Mouse (Mus musculus) retina, embryonic 14.5 days (tissue): Measurements from ENCODE around the gene Nacc1.

Experiments
- DNase-seq: peaks from one replicate; pipeline ENCODE4 v3.0.0-alpha.2; 2015; ENCODE audit warnings: low spot score

Gene Nacc1

GRCm38 (mm10) chr8:84662581-84663065, 25.0 kb downstream of the Nacc1 start, which contains the start of gene Ier2:
Gene Ier2 (minus strand): TSS chr8:84662852.
- peak; percentile 98 for DNase-seq

DNA sequence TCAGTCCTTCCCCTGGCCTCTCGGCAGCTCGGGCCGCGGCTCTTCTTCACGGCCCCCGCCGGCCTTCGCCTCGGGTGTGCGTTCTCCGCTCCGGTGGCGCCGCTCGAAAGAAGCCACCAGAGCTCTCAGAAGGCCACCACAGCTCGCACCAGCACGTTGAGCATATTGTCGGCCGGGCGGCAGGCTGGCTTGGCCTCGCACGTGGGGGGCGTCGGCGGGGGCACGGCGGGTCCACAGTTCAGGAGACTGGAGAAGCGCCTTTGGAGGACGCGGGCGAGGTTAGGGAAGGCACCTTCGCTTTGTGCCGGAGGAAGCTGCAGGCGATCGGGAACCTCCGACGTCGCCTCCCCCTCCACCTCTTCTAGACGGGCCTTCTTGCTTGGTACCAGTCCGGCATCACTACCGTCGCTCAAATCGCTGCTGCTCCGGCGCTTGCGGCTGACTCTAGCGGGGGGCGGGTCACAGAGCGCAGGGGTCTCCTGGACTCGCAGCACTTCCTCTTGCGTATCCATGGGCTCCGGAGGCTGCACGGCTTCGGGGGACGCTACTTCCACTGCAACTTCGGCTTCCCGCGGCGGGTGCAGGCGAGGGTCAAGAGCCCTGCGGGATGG, 25.6 kb downstream of the Nacc1 start:
- peak; percentile 70 for DNase-seq

GRCm38 (mm10) chr8:84661458-84661871, 26.2 kb downstream of the Nacc1 start:
- peak; percentile 57 for DNase-seq

DNA sequence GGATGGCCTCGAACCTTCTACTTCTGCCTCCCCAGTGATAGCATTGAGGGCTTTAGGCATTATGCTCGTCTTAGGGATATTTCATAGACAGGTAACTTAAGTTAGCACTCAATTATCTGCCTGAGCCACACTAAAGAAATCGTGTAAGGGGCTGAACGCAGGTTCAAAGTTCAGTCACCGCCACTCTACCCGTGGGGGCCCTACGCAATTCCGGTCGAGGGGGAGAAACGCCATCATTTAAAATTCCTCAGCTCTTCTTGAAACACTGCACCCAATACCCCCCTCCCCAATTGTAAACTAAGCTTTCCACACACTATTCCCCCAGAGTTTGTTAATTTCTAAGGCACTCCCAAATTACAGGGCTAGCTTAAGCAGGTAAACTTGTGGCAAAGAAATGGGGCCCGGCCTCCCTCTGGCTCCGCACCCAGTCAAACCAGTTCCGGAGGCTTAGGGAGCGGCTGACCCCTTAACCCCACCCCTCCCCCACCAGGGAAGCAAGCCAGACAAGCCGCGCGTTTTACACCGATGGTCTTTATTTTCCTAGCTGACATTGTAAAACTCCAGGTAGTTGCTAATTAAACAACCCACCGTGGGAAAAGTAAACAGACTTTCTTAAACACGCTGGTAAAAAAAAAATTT, 26.7 kb downstream of the Nacc1 start:
- DNase-seq, result peak; percentile 57

- DNase-seq, result peak; percentile 70
Observed at GRCm38 (mm10) chr8:84659936-84660818, 27.5 kb downstream of the Nacc1 start.

DNA sequence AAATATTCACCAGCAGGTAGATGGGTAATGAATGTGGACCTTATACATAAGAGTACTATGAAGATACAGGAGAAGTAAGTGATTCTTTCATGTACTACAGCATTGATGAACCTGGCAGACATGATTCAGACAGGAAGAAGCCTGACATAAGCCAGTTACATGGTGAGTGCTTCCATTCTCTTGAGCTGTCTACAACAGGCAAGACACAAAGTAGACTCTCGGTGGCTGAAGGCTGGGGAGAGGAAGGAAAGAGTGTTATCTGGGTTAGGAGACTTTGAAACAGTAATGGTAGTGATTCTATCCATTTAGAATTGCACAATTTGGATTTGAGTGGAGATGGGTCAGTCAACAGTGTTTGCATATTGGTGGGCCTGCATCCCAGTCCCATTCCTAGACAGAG, 28.7 kb downstream of the Nacc1 start:
- no peak for DNase-seq

DNA sequence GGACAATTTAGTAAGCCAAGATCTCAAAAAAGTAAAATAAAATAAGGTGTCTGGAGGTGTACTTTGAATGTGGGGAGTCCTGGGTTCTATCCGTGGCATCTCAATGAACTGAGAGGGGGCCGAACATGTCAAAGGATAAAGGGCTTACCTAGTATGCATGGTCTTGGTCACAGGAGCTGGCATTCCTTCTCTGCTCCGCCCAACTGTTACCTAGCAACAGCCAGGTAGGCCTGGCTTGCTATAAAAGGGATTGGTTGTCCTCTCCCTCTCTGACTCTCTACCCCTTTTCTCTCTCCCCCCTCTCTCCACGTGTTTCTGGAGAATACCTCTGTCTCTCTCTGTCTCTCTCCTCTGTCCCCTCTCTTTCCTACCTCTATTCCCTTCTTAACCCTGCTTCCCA, 30.0 kb downstream of the Nacc1 start:
- no peak for DNase-seq

DNA sequence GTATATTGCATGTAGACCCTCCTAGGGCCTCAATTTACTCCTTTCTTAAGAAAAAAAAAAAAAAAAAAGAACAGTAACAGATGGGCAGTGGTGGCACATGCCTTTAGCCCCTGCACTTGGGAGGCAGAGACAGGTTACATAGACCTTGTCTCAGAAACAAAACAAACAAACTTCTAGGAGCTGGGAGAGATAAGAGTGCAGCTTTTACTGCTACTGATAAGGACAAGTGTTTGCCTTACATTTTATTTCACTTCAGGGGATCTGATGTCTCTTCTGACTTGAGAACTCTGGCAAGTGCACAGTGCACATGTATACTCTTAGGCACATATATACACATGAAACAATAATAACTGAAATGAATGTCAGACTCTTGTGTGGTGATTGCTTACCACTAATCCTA, 30.5 kb downstream of the Nacc1 start:
- no peak for DNase-seq

GRCm38 (mm10) chr8:84656641-84657126, 31.0 kb downstream of the Nacc1 start:
- peak; percentile 59 for DNase-seq

DNA sequence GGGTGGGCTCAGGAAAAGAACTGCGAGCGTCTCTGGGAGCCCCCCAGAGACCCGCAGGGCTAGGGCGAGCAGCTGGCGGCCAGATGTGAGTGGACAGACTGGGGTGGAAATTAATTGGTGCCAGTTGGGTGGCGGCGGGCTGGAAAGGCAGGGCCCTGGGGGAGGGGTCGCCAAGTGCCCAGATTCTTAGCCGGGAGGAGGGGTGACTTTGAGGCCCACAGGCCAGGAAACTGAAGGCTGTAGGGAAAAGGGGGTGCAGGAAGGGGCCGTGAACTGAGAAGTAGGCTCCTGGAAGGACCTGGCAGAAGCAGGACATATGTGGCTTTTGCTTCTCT, 31.5 kb downstream of the Nacc1 start:
- peak; percentile 81 for DNase-seq

DNA sequence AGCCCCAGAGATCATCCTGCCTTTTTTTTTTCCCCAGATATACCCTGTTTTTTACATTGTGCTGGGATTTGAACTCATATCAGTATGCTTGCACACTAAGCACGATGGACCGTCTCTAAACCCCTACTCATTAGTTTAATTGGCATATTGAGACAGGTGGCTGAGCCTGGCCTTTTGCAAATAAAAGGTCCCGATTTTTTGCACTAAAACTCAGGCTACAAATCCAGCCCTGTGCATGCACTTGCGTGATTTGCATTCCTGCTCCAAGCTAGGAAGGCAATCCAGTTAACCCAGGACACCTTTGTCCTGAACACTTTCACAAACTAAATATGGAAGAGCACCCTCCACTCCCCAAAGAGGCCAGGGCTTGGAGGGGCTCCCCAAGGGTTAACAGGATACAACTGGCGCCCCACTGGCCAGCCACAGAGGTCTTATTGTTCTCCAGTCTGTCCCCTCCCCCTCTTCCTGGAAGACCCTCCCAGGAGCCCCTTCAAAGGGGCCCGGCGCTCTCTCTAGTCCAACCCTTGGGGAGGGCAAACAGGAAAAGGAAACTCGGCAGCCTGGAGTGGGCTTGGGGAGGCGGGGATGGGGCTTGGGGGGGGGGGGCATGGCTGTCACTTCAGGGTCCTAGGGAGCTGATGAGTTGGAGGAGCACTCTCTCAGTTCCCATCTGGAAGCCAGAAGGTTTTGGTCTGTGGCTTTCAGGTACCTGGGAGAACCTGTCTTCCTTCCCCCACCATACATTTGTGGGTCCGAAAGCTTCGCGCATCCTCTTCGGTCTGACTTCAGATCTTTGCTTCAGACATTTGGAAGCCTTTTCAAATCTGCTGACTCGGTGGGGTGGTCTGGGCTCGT, 32.1 kb downstream of the Nacc1 start:
- DNase-seq, result peak; percentile 91

- DNase-seq, result no peak
Observed at GRCm38 (mm10) chr8:84654597-84654996, 33.1 kb downstream of the Nacc1 start.

DNA sequence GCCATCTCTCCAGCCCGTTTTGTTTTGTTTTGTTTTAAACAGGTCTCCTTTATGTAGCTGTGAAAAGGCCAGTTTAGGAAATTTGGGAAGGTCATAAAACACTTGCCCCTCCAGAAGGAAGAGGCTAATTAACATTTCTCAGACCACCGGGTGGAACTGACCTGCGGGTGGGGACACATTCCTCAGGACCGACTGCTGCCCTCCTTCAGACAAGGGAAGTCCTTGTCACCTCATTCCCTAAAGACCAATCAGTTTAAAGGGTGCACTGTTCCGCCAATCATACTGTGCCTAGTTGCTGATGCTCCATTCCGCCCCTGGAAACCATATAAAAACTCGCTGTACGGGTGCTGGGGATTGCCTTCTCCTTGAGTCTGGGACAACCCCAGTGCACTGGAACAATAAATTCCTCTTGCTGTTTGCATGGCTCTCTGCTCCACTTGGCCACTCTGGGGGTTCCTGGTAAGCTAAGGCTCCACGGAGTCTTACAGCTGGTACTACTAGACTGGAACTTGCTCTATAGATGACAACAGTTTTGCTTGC, 34.5 kb downstream of the Nacc1 start:
- DNase-seq, result no peak

DNA sequence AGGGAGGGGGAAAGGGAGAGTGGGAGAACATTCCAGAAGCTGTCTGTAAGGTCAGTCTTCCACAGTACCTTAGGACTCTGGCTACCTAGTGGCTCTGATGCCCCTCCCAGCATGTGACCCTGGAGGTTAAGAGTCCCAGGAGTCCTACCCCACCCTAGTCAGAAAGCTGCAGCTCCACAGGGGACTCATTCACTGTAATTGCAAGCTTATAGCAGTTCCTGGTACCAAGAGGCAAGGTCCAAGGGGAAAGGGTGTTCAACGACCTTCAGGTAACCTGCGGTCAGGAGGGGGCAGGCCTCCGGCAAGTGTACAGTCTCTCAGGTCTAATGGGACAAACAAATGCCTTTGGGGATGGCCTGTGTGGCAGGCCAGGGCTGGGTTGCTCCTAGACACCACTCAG, 37.4 kb downstream of the Nacc1 start:
- no peak for DNase-seq

DNA sequence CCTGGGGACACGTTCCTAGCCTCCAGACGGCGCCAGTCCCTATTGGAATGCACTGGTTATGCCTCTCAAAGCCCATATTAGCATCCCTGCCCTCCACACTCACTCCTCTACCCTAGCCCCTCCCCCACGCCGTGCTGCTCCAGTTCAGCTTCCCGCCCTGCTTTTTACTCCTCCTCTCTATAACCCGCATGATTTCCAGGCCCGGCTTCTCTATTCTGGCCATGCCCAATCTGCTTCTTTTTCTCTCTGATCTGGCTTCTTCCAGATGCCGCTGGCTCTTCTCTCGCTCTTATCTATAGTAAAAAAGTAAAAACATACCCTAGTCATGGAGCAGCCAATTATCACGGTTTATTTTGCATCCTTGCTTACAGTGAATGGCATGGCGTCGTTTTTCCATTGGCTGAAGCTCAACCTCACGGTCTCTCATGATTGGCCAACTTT, 40.2 kb downstream of the Nacc1 start:
- peak; percentile 58 for DNase-seq

- no peak for DNase-seq
Observed at GRCm38 (mm10) chr8:84646800-84647199, 40.9 kb downstream of the Nacc1 start.

- no peak for DNase-seq
Observed at GRCm38 (mm10) chr8:84643019-84643418, 44.6 kb downstream of the Nacc1 start.

- DNase-seq, result no peak
Observed at GRCm38 (mm10) chr8:84641578-84642361, 45.9 kb downstream of the Nacc1 start.

- no peak for DNase-seq
Observed at GRCm38 (mm10) chr8:84640617-84641294, 46.9 kb downstream of the Nacc1 start.

DNA sequence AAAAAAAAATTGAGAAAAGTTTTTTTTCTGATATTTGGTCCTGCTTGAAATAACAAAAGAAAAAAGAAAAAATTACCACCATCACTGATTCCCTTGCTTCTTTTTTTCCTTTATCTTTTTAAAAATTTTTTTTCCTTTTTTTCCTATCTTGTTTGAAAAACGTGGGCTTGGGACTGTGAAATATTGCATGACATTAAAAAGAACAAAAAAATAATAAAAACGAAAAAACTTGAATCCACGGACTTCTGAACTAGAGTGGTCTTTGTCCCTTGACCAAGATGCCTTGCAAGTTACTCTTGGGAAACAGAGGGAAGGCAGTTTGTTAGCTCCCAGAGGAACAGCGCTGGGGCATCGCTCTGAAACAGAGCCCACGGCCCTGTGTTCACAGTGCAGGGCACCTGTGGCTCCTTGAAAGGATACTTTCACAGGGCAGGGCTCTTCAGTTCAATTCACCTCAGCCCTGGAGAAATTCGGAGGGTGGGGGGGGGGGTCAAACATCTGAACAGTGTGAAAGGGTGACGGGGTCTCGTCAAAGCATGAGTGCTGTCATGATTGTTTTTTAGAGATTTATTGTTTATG, 47.6 kb downstream of the Nacc1 start:
- DNase-seq, result no peak
